Mouse (Mus musculus): ENCODE data around the gene Csf1. TPM values are rescaled to one million over a fixed set of nuclear protein-coding genes. Genes with fewer than 3 reads are reported as not detected.

Csf1 gene
- total RNA-seq (2012; rRNA removed): 13.1 and 34.0 TPM in 2 replicates

GRCm38 (mm10) chr3:107759929-107760581 lies at the start of gene Csf1:
TSS of gene Csf1 (minus strand) at chr3:107760469.
- Histone ChIP-seq H3K36me3 (ENCODE audit: control insufficient read depth, insufficient read depth, low read length, poor library complexity, severe bottlenecking) (no peaks in the 10 kb centered on the region), H3K4me1 (ENCODE audit: control insufficient read depth in 2 of 2, insufficient read depth in 2 of 2, low read length in 2 of 2, poor library complexity in 1 of 2) (no peaks in the 10 kb centered on the region), H3K4me3 (ENCODE audit: insufficient read depth in 1 of 2, low read depth in 1 of 2, low read length in 2 of 2, poor library complexity in 1 of 2, severe bottlenecking in 1 of 2) (peak within 1 kb of the TSS; percentile 60 to 67), H3K9ac (ENCODE audit: insufficient read depth, low read depth, low read length, poor library complexity, severe bottlenecking) (peak within 1 kb of the TSS; percentile 49), H3K27ac (ENCODE audit: insufficient read depth, low read depth, low read length, poor library complexity, severe bottlenecking) (no peak within 1 kb of the TSS), H3K9me3 (ENCODE audit: control insufficient read depth, insufficient read depth, low read depth, low read length) (no peaks in the 10 kb centered on the region)
- no peak for TF ChIP-seq MAFK (IDR thresholded peaks at IDR 0.05; ENCODE audit: insufficient read depth, low read depth, low read length)
- no peak for TF ChIP-seq ZC3H11A (IDR thresholded peaks at IDR 0.05; ENCODE audit: borderline replicate concordance, low read depth, low read length)
- no peak for TF ChIP-seq ZNF384 (IDR thresholded peaks at IDR 0.05; ENCODE audit: low read depth, low read length)
- no peak for TF ChIP-seq HCFC1 (IDR thresholded peaks at IDR 0.05; ENCODE audit: borderline replicate concordance, insufficient read depth, low read length)
- TF ChIP-seq CHD2 (IDR thresholded peaks at IDR 0.05; ENCODE audit: low read depth, low read length): no peak
- peak; percentile 29 for DNase-seq (ENCODE audit: low read depth, low spot score)
- in situ Hi-C loops (cut with MboI; ENCODE audit: low sequenced_read_pairs in 2 of 2, unreplicated experiment in 2 of 2): no loop called here

- Histone ChIP-seq H3K9ac (ENCODE audit: insufficient read depth, low read depth, low read length, poor library complexity, severe bottlenecking) (no peak overlapping the region), H3K4me1 (ENCODE audit: control insufficient read depth in 2 of 2, insufficient read depth in 2 of 2, low read length in 2 of 2, poor library complexity in 1 of 2) (peaks cover 0 to 2% of the 10 kb centered on the region in 2 experiments; a peak in 1 of 4 replicates), H3K36me3 (ENCODE audit: control insufficient read depth, insufficient read depth, low read length, poor library complexity, severe bottlenecking) (no peaks in the 10 kb centered on the region), H3K27ac (ENCODE audit: insufficient read depth, low read depth, low read length, poor library complexity, severe bottlenecking) (no peak overlapping the region), H3K9me3 (ENCODE audit: control insufficient read depth, insufficient read depth, low read depth, low read length) (no peaks in the 10 kb centered on the region), H3K4me3 (ENCODE audit: insufficient read depth in 1 of 2, low read depth in 1 of 2, low read length in 2 of 2, poor library complexity in 1 of 2, severe bottlenecking in 1 of 2) (no peak overlapping the region)
- TF ChIP-seq HCFC1 (IDR thresholded peaks at IDR 0.05; ENCODE audit: borderline replicate concordance, insufficient read depth, low read length): no peak
- no peak for TF ChIP-seq MAFK (IDR thresholded peaks at IDR 0.05; ENCODE audit: insufficient read depth, low read depth, low read length)
- TF ChIP-seq ZNF384 (IDR thresholded peaks at IDR 0.05; ENCODE audit: low read depth, low read length): no peak
- TF ChIP-seq ZC3H11A (IDR thresholded peaks at IDR 0.05; ENCODE audit: borderline replicate concordance, low read depth, low read length): no peak
- no peak for TF ChIP-seq CHD2 (IDR thresholded peaks at IDR 0.05; ENCODE audit: low read depth, low read length)
- in situ Hi-C loops (cut with MboI; ENCODE audit: low sequenced_read_pairs in 2 of 2, unreplicated experiment in 2 of 2): no loop called here
- no peak for DNase-seq (ENCODE audit: low read depth, low spot score)
Measured at GRCm38 (mm10) chr3:107808013-107808750, 47.9 kb upstream of the Csf1 start.

GRCm38 (mm10) chr3:107807386-107807974 lies 47.2 kb upstream of the Csf1 start:
- in situ Hi-C loops (cut with MboI; ENCODE audit: low sequenced_read_pairs in 2 of 2, unreplicated experiment in 2 of 2): no loop called here
- Histone ChIP-seq H3K9ac (ENCODE audit: insufficient read depth, low read depth, low read length, poor library complexity, severe bottlenecking) (no peak overlapping the region), H3K4me3 (ENCODE audit: insufficient read depth in 1 of 2, low read depth in 1 of 2, low read length in 2 of 2, poor library complexity in 1 of 2, severe bottlenecking in 1 of 2) (no peak overlapping the region), H3K9me3 (ENCODE audit: control insufficient read depth, insufficient read depth, low read depth, low read length) (no peaks in the 10 kb centered on the region), H3K36me3 (ENCODE audit: control insufficient read depth, insufficient read depth, low read length, poor library complexity, severe bottlenecking) (no peaks in the 10 kb centered on the region), H3K4me1 (ENCODE audit: control insufficient read depth in 2 of 2, insufficient read depth in 2 of 2, low read length in 2 of 2, poor library complexity in 1 of 2) (peaks cover 0 to 2% of the 10 kb centered on the region in 2 experiments; a peak in 1 of 4 replicates), H3K27ac (ENCODE audit: insufficient read depth, low read depth, low read length, poor library complexity, severe bottlenecking) (no peak overlapping the region)
- TF ChIP-seq HCFC1 (IDR thresholded peaks at IDR 0.05; ENCODE audit: borderline replicate concordance, insufficient read depth, low read length) (no peak), ZNF384 (IDR thresholded peaks at IDR 0.05; ENCODE audit: low read depth, low read length) (no peak), MAFK (IDR thresholded peaks at IDR 0.05; ENCODE audit: insufficient read depth, low read depth, low read length) (no peak), CHD2 (IDR thresholded peaks at IDR 0.05; ENCODE audit: low read depth, low read length) (no peak), ZC3H11A (IDR thresholded peaks at IDR 0.05; ENCODE audit: borderline replicate concordance, low read depth, low read length) (no peak)
- no peak for DNase-seq (ENCODE audit: low read depth, low spot score)

GRCm38 (mm10) chr3:107806916-107807315 lies 46.6 kb upstream of the Csf1 start:
- Histone ChIP-seq H3K27ac (ENCODE audit: insufficient read depth, low read depth, low read length, poor library complexity, severe bottlenecking) (no peak overlapping the region), H3K9ac (ENCODE audit: insufficient read depth, low read depth, low read length, poor library complexity, severe bottlenecking) (no peak overlapping the region), H3K9me3 (ENCODE audit: control insufficient read depth, insufficient read depth, low read depth, low read length) (no peaks in the 10 kb centered on the region), H3K4me1 (ENCODE audit: control insufficient read depth in 2 of 2, insufficient read depth in 2 of 2, low read length in 2 of 2, poor library complexity in 1 of 2) (no peaks in the 10 kb centered on the region), H3K4me3 (ENCODE audit: insufficient read depth in 1 of 2, low read depth in 1 of 2, low read length in 2 of 2, poor library complexity in 1 of 2, severe bottlenecking in 1 of 2) (no peak overlapping the region), H3K36me3 (ENCODE audit: control insufficient read depth, insufficient read depth, low read length, poor library complexity, severe bottlenecking) (no peaks in the 10 kb centered on the region)
- DNase-seq (ENCODE audit: low read depth, low spot score): no peak
- no peak for TF ChIP-seq MAFK (IDR thresholded peaks at IDR 0.05; ENCODE audit: insufficient read depth, low read depth, low read length)
- in situ Hi-C loops (cut with MboI; ENCODE audit: low sequenced_read_pairs in 2 of 2, unreplicated experiment in 2 of 2): no loop called here
